Mouse (Mus musculus): ENCODE measurements around the gene Mapk1ip1l. TPM values are rescaled to one million over a fixed set of nuclear protein-coding genes. Genes with fewer than 3 reads are reported as not detected.

The Mapk1ip1l gene
- total and polyA plus RNA-seq, 3 experiments, result 14.6 to 34.2 (median 29.8) TPM

GRCm38 (mm10) chr14:47281535-47281934 is 16.5 kb upstream of the Mapk1ip1l start:
- TF ChIP-seq POLR2A (IDR thresholded peaks at IDR 0.05; ENCODE audit: insufficient read depth, low read depth, low read length) (no peak), CTCF (IDR thresholded peaks at IDR 0.05) (no peak), EP300 (IDR thresholded peaks at IDR 0.05; ENCODE audit: insufficient read depth, low read depth, low read length) (no peak)
- intact Hi-C loops (cut with DNase I), result no loop called here
- DNase-seq, result no peak
- Histone ChIP-seq H3K79me2 (replicated peaks; ENCODE audit: control insufficient read depth, insufficient read depth, low read length) (peaks cover 7% of the 10 kb centered on the region), H3K27me3 (ENCODE audit: control insufficient read depth, insufficient read depth, low read length) (no peaks in the 10 kb centered on the region), H3K27ac (no peak overlapping the region), H3K4me3 (no peak overlapping the region), H3K36me3 (ENCODE audit: control insufficient read depth, insufficient read depth, low read length) (peaks cover 2% of the 10 kb centered on the region; the same call in 1 of the 2 replicates), H3K9ac (ENCODE audit: low read depth, low read length) (no peak overlapping the region), H3K4me1 (ENCODE audit: control insufficient read depth, insufficient read depth, low read length) (peaks cover 1% of the 10 kb centered on the region)
- WGBS, result 90% methylated on average over 4 of the region's 4 CpGs

- H3K27me3 ChIP-seq (ENCODE audit: control insufficient read depth, insufficient read depth, low read length), result no peaks in the 10 kb centered on the region
- H3K4me1 ChIP-seq (ENCODE audit: control insufficient read depth, insufficient read depth, low read length), result peaks cover 1% of the 10 kb centered on the region
- TF ChIP-seq POLR2A (IDR thresholded peaks at IDR 0.05; ENCODE audit: insufficient read depth, low read depth, low read length) (no peak), CTCF (IDR thresholded peaks at IDR 0.05) (no peak), EP300 (IDR thresholded peaks at IDR 0.05; ENCODE audit: insufficient read depth, low read depth, low read length) (no peak)
- H3K9ac ChIP-seq (ENCODE audit: low read depth, low read length), result no peak overlapping the region
- no peak overlapping the region for H3K27ac ChIP-seq
- no peak overlapping the region for H3K4me3 ChIP-seq
- peaks cover 10% of the 10 kb centered on the region for H3K79me2 ChIP-seq (replicated peaks; ENCODE audit: control insufficient read depth, insufficient read depth, low read length)
- 32% methylated on average over 7 of the region's 7 CpGs for WGBS
- DNase-seq, result no peak
- intact Hi-C loops (cut with DNase I), result no loop called here
- no peaks in the 10 kb centered on the region; the same call in 1 of the 2 replicates for H3K36me3 ChIP-seq (ENCODE audit: control insufficient read depth, insufficient read depth, low read length)
Observed at GRCm38 (mm10) chr14:47283568-47283967, 14.5 kb upstream of the Mapk1ip1l start.

GRCm38 (mm10) chr14:47285271-47285670 is 12.8 kb upstream of the Mapk1ip1l start:
- Histone ChIP-seq H3K79me2 (replicated peaks; ENCODE audit: control insufficient read depth, insufficient read depth, low read length) (peaks cover 13% of the 10 kb centered on the region), H3K9ac (ENCODE audit: low read depth, low read length) (no peak overlapping the region), H3K4me1 (ENCODE audit: control insufficient read depth, insufficient read depth, low read length) (peaks cover 1% of the 10 kb centered on the region), H3K4me3 (no peak overlapping the region), H3K27me3 (ENCODE audit: control insufficient read depth, insufficient read depth, low read length) (no peaks in the 10 kb centered on the region), H3K36me3 (ENCODE audit: control insufficient read depth, insufficient read depth, low read length) (no peaks in the 10 kb centered on the region), H3K27ac (no peak overlapping the region)
- 96% methylated on average over 2 of the region's 2 CpGs for WGBS
- no peak for TF ChIP-seq CTCF (IDR thresholded peaks at IDR 0.05)
- no peak for TF ChIP-seq POLR2A (IDR thresholded peaks at IDR 0.05; ENCODE audit: insufficient read depth, low read depth, low read length)
- TF ChIP-seq EP300 (IDR thresholded peaks at IDR 0.05; ENCODE audit: insufficient read depth, low read depth, low read length), result no peak
- intact Hi-C loops (cut with DNase I), result no loop called here
- no peak for DNase-seq

- peaks cover 1% of the 10 kb centered on the region for H3K4me1 ChIP-seq (ENCODE audit: control insufficient read depth, insufficient read depth, low read length)
- no peak overlapping the region for H3K9ac ChIP-seq (ENCODE audit: low read depth, low read length)
- no peaks in the 10 kb centered on the region for H3K36me3 ChIP-seq (ENCODE audit: control insufficient read depth, insufficient read depth, low read length)
- intact Hi-C loops (cut with DNase I), result no loop called here
- WGBS, result 85% methylated on average over 1 of the region's 1 CpGs
- no peak for DNase-seq
- H3K27ac ChIP-seq, result no peak overlapping the region
- H3K4me3 ChIP-seq, result no peak overlapping the region
- H3K79me2 ChIP-seq (replicated peaks; ENCODE audit: control insufficient read depth, insufficient read depth, low read length), result peaks cover 13% of the 10 kb centered on the region
- no peaks in the 10 kb centered on the region for H3K27me3 ChIP-seq (ENCODE audit: control insufficient read depth, insufficient read depth, low read length)
- TF ChIP-seq POLR2A (IDR thresholded peaks at IDR 0.05; ENCODE audit: insufficient read depth, low read depth, low read length) (no peak), CTCF (IDR thresholded peaks at IDR 0.05) (no peak)
Observed at GRCm38 (mm10) chr14:47286215-47286614, 11.9 kb upstream of the Mapk1ip1l start.

GRCm38 (mm10) chr14:47287021-47287420 is 11.0 kb upstream of the Mapk1ip1l start:
- 85% methylated on average over 4 of the region's 5 CpGs for WGBS
- intact Hi-C loops (cut with DNase I), result no loop called here
- no peaks in the 10 kb centered on the region for H3K27me3 ChIP-seq (ENCODE audit: control insufficient read depth, insufficient read depth, low read length)

GRCm38 (mm10) chr14:47291772-47292171 is 6.3 kb upstream of the Mapk1ip1l start:
- intact Hi-C loops (cut with DNase I), result no loop called here
- WGBS, result 56% methylated on average over 1 of the region's 1 CpGs
- no peak overlapping the region for H3K27ac ChIP-seq
- no peak overlapping the region for H3K9ac ChIP-seq (ENCODE audit: low read depth, low read length)
- H3K36me3 ChIP-seq (ENCODE audit: control insufficient read depth, insufficient read depth, low read length), result no peaks in the 10 kb centered on the region
- H3K4me3 ChIP-seq, result no peak overlapping the region
- H3K79me2 ChIP-seq (replicated peaks; ENCODE audit: control insufficient read depth, insufficient read depth, low read length), result peaks cover 6% of the 10 kb centered on the region
- no peaks in the 10 kb centered on the region for H3K27me3 ChIP-seq (ENCODE audit: control insufficient read depth, insufficient read depth, low read length)
- no peak for DNase-seq
- no peaks in the 10 kb centered on the region for H3K4me1 ChIP-seq (ENCODE audit: control insufficient read depth, insufficient read depth, low read length)
- TF ChIP-seq EP300 (IDR thresholded peaks at IDR 0.05; ENCODE audit: insufficient read depth, low read depth, low read length), result no peak
- no peak for TF ChIP-seq POLR2A (IDR thresholded peaks at IDR 0.05; ENCODE audit: insufficient read depth, low read depth, low read length)
- TF ChIP-seq CTCF (IDR thresholded peaks at IDR 0.05), result no peak

More at GRCm38 (mm10) chr14:47287021-47287420, 11.0 kb upstream of the Mapk1ip1l start:
- Histone ChIP-seq H3K79me2 (replicated peaks; ENCODE audit: control insufficient read depth, insufficient read depth, low read length) (peaks cover 13% of the 10 kb centered on the region), H3K4me3 (no peak overlapping the region), H3K27ac (no peak overlapping the region), H3K9ac (ENCODE audit: low read depth, low read length) (no peak overlapping the region), H3K36me3 (ENCODE audit: control insufficient read depth, insufficient read depth, low read length) (no peaks in the 10 kb centered on the region), H3K4me1 (ENCODE audit: control insufficient read depth, insufficient read depth, low read length) (peaks cover 1% of the 10 kb centered on the region)
- TF ChIP-seq EP300 (IDR thresholded peaks at IDR 0.05; ENCODE audit: insufficient read depth, low read depth, low read length) (no peak), POLR2A (IDR thresholded peaks at IDR 0.05; ENCODE audit: insufficient read depth, low read depth, low read length) (no peak), CTCF (IDR thresholded peaks at IDR 0.05) (no peak)
- DNase-seq, result no peak
